Mouse (Mus musculus) myocyte (in vitro differentiated cells): Measurements from ENCODE around the gene Larp7. TPM values are rescaled to one million over a fixed set of nuclear protein-coding genes. Genes with fewer than 3 reads are reported as not detected.

ENCODE experiments used
- H3K27me3 ChIP-seq: one replicate; pipeline ENCODE4 v1.6.1; 2011; ENCODE audit not compliant: control insufficient read depth, insufficient read depth, insufficient read length
- H3K36me3 ChIP-seq: one replicate; pipeline ENCODE4 v1.6.1; 2011; ENCODE audit not compliant: control insufficient read depth, insufficient read depth
- H3K4me2 ChIP-seq: one replicate; pipeline ENCODE4 v1.6.1; 2011; ENCODE audit warnings: low read depth, control low read depth
- H3K4me3 ChIP-seq: one replicate; pipeline ENCODE4 v1.5.1; 2011; ENCODE audit warnings: mild to moderate bottlenecking, control low read depth, moderate library complexity
- H3K79me2 ChIP-seq: one replicate; pipeline ENCODE4 v1.6.1; 2011; ENCODE audit not compliant: control insufficient read depth, insufficient read depth
- H3ac ChIP-seq: one replicate; pipeline ENCODE4 v1.6.1; 2011; ENCODE audit not compliant: control insufficient read depth, insufficient read length
- CEBPB ChIP-seq: IDR thresholded peaks from 2 replicates; pipeline ENCODE4 v1.6.1; 2011; ENCODE audit warnings: mild to moderate bottlenecking, moderate library complexity; ENCODE audit not compliant: poor library complexity, insufficient read depth, severe bottlenecking
- E2F4 ChIP-seq: IDR thresholded peaks from one replicate; pipeline ENCODE4 v1.6.1; 2011; ENCODE audit warnings: mild to moderate bottlenecking, control low read depth, moderate library complexity; ENCODE audit not compliant: insufficient read depth
- MAX ChIP-seq: IDR thresholded peaks from one replicate; pipeline ENCODE4 v1.6.1; 2011; ENCODE audit warnings: low read depth, mild to moderate bottlenecking, control low read depth
- MYOD1 ChIP-seq, 3 experiments: IDR thresholded peaks; one replicate each; pipeline ENCODE4 v1.6.1; 2011; ENCODE audit warnings: control low read depth in 2 of 3, low read depth in 2 of 3, mild to moderate bottlenecking in 2 of 3, moderate library complexity in 1 of 3; ENCODE audit not compliant: insufficient read length in 2 of 3, control insufficient read depth in 1 of 3
- MYOG ChIP-seq, 3 experiments: IDR thresholded peaks; one replicate each; pipeline ENCODE4 v1.6.1; 2011; ENCODE audit warnings: control low read depth in 2 of 3, low read depth in 2 of 3, mild to moderate bottlenecking in 2 of 3; ENCODE audit not compliant: insufficient read length in 2 of 3, control insufficient read depth in 1 of 3, insufficient read depth in 1 of 3
- POLR2A ChIP-seq: IDR thresholded peaks from one replicate; pipeline ENCODE4 v1.6.1; 2011; ENCODE audit warnings: low read depth, mild to moderate bottlenecking, control low read depth, moderate library complexity; ENCODE audit not compliant: insufficient read length
- POLR2AphosphoS2 ChIP-seq: IDR thresholded peaks from one replicate; pipeline ENCODE4 v1.6.1; 2011; ENCODE audit warnings: low read depth, control low read depth; ENCODE audit not compliant: insufficient read length
- REST ChIP-seq: IDR thresholded peaks from one replicate; pipeline ENCODE4 v1.6.1; 2011; ENCODE audit warnings: mild to moderate bottlenecking, control low read depth, moderate library complexity; ENCODE audit not compliant: insufficient read depth, insufficient read length
- SRF ChIP-seq: IDR thresholded peaks from one replicate; pipeline ENCODE4 v1.6.1; 2011; ENCODE audit warnings: low read depth; ENCODE audit not compliant: control insufficient read depth, insufficient read length
- TCF12 ChIP-seq: IDR thresholded peaks from one replicate; pipeline ENCODE4 v1.6.1; 2011; ENCODE audit warnings: mild to moderate bottlenecking, control low read depth; ENCODE audit not compliant: poor library complexity, insufficient read depth, severe bottlenecking
- TCF3 ChIP-seq: IDR thresholded peaks from one replicate; pipeline ENCODE4 v1.6.1; 2011; ENCODE audit warnings: low read depth, control low read depth; ENCODE audit not compliant: insufficient read length
- USF1 ChIP-seq: IDR thresholded peaks from one replicate; pipeline ENCODE4 v1.6.1; 2011; ENCODE audit warnings: low read depth, mild to moderate bottlenecking, control low read depth, moderate library complexity
- polyA plus RNA-seq: library from polyadenylated mRNA; unstranded; fragments of >200 nt; fragmentation: generic; extraction: Trizol; gene quantifications from one replicate; pipeline ENCODE4 v1.2.1, GENCODE M21; 2012; ENCODE audit warnings: missing spikeins

Larp7 gene
- polyA plus RNA-seq, 1 experiment: 10.9 TPM

GRCm38 (mm10) chr3:127558201-127558600 lies 5.1 kb upstream of the Larp7 start:
- TF ChIP-seq POLR2A (no peak), E2F4 (no peak), TCF3 (no peak), SRF (no peak), POLR2AphosphoS2 (no peak), USF1 (no peak)
- no peak overlapping the region for H3K4me3 ChIP-seq
- no peak overlapping the region for H3ac ChIP-seq
- no peaks in the 10 kb centered on the region for H3K27me3 ChIP-seq
- H3K4me2 ChIP-seq: no peak overlapping the region
- H3K36me3 ChIP-seq: peaks cover 12% of the 10 kb centered on the region
- peaks cover 10% of the 10 kb centered on the region for H3K79me2 ChIP-seq

GRCm38 (mm10) chr3:127554723-127555122 lies 1.6 kb upstream of the Larp7 start:
- no peak for TF ChIP-seq E2F4
- TF ChIP-seq TCF12: no peak
- no peak for TF ChIP-seq MYOD1 (IDR thresholded peaks at IDR 0.05; ENCODE audit: control insufficient read depth in 1 of 3, insufficient read length in 2 of 3, low read depth in 2 of 3)
- no peak for TF ChIP-seq POLR2A
- no peak for TF ChIP-seq REST
- TF ChIP-seq MYOG (IDR thresholded peaks at IDR 0.05; ENCODE audit: control insufficient read depth in 1 of 3, insufficient read depth in 1 of 3, insufficient read length in 2 of 3, low read depth in 2 of 3): no peak
- no peak for TF ChIP-seq USF1
- TF ChIP-seq TCF3: no peak
- TF ChIP-seq CEBPB: no peak
- no peak for TF ChIP-seq MAX
- no peak for TF ChIP-seq POLR2AphosphoS2
- TF ChIP-seq SRF: no peak
- peak overlapping the region; percentile 75 for H3K4me2 ChIP-seq
- H3ac ChIP-seq: no peak overlapping the region
- peaks cover 21% of the 10 kb centered on the region for H3K79me2 ChIP-seq
- H3K36me3 ChIP-seq: no peaks in the 10 kb centered on the region
- H3K4me3 ChIP-seq: peak overlapping the region; percentile 80
- no peaks in the 10 kb centered on the region for H3K27me3 ChIP-seq

- Histone ChIP-seq H3K79me2 (peaks cover 21% of the 10 kb centered on the region), H3K36me3 (no peaks in the 10 kb centered on the region), H3K4me2 (peak overlapping the region; percentile 75), H3K27me3 (no peaks in the 10 kb centered on the region), H3K4me3 (peak overlapping the region; percentile 80), H3ac (peak overlapping the region; percentile 21)
- TF ChIP-seq MYOG (IDR thresholded peaks at IDR 0.05; ENCODE audit: control insufficient read depth in 1 of 3, insufficient read depth in 1 of 3, insufficient read length in 2 of 3, low read depth in 2 of 3) (no peak), USF1 (no peak), MYOD1 (IDR thresholded peaks at IDR 0.05; ENCODE audit: control insufficient read depth in 1 of 3, insufficient read length in 2 of 3, low read depth in 2 of 3) (no peak), MAX (no peak), E2F4 (no peak), TCF12 (no peak), CEBPB (no peak), REST (no peak), POLR2A (no peak), TCF3 (no peak), SRF (no peak), POLR2AphosphoS2 (no peak)
Measured at GRCm38 (mm10) chr3:127553720-127554043, 533 bp upstream of the Larp7 start.

- Histone ChIP-seq H3ac (peak overlapping the region; percentile 21), H3K4me3 (peak overlapping the region; percentile 80), H3K36me3 (no peaks in the 10 kb centered on the region), H3K27me3 (no peaks in the 10 kb centered on the region), H3K4me2 (peak overlapping the region; percentile 97), H3K79me2 (peaks cover 21% of the 10 kb centered on the region)
- TF ChIP-seq MAX: no peak
- no peak for TF ChIP-seq POLR2AphosphoS2
- TF ChIP-seq MYOG (IDR thresholded peaks at IDR 0.05; ENCODE audit: control insufficient read depth in 1 of 3, insufficient read depth in 1 of 3, insufficient read length in 2 of 3, low read depth in 2 of 3): no peak
- TF ChIP-seq TCF3: no peak
- no peak for TF ChIP-seq SRF
- TF ChIP-seq E2F4: no peak
- TF ChIP-seq MYOD1 (IDR thresholded peaks at IDR 0.05; ENCODE audit: control insufficient read depth in 1 of 3, insufficient read length in 2 of 3, low read depth in 2 of 3): no peak
- TF ChIP-seq POLR2A: no peak
Measured at GRCm38 (mm10) chr3:127552434-127552972, 646 bp downstream of the Larp7 start.

- H3K4me2 ChIP-seq: no peak overlapping the region
- no peak overlapping the region for H3ac ChIP-seq
- H3K36me3 ChIP-seq: peaks cover 9% of the 10 kb centered on the region
- peaks cover 10% of the 10 kb centered on the region for H3K79me2 ChIP-seq
- H3K27me3 ChIP-seq: no peaks in the 10 kb centered on the region
- no peak overlapping the region for H3K4me3 ChIP-seq
- no peak for TF ChIP-seq USF1
- no peak for TF ChIP-seq POLR2AphosphoS2
- no peak for TF ChIP-seq CEBPB
Measured at GRCm38 (mm10) chr3:127547882-127548281, 5.3 kb downstream of the Larp7 start.
